Mouse (Mus musculus) liver, adult 2 months (tissue): Measurements from ENCODE around the gene Irgc1.

Experiments
- CTCF ChIP-seq: fragments of 200-500 bp; IDR thresholded peaks from 2 replicates; pipeline ENCODE4 v1.5.1; 2011; ENCODE audit warnings: low read depth, low read length, control low read depth
- POLR2A ChIP-seq: fragments of 200-500 bp; IDR thresholded peaks from 2 replicates; pipeline ENCODE4 v1.6.1; 2011; ENCODE audit warnings: low read length, control low read depth; ENCODE audit not compliant: insufficient read depth; ENCODE audit errors: extremely low read depth

GRCm38 (mm10) chr7:24437981-24438380, 14.1 kb downstream of the Irgc1 start:
- TF ChIP-seq CTCF: no peak
- no peak for TF ChIP-seq POLR2A
